Mouse (Mus musculus): ENCODE data around the gene Epha6.

DNA sequence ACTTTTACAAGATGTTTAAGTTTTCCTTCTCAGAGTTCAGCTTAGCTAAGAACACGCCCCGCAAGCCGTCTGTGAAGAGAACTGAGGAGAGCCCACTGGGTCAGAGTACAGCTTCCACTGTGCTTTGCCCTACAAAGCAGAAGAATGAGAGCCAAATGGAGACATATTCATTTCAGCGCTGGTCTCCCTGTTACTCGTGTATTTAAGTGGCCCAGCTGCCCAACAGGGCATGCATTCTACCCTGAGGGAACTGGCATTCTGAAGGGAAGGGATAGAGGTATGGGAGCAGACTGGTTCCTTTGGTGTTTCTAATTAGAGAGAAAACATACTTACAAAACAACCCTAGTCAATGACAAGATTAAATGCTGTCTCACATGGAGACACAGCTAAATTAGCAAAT lies 772.9 kb downstream of the Epha6 start:
- TF ChIP-seq POLR2A (IDR thresholded peaks at IDR 0.05; ENCODE audit: borderline replicate concordance, low read depth, low read length) = no peak
- no peak for TF ChIP-seq CTCF (IDR thresholded peaks at IDR 0.05; ENCODE audit: low read depth, low read length)
